Mouse (Mus musculus): ENCODE data around the gene Col23a1.

Gene Col23a1

GRCm38 (mm10) chr11:51377199-51377598, 87.5 kb downstream of the Col23a1 start:
- in situ Hi-C loops (cut with MboI, MseI), result no loop called here

- in situ Hi-C loops (cut with MboI, MseI), result no loop called here
Observed at GRCm38 (mm10) chr11:51388892-51389340, 99.2 kb downstream of the Col23a1 start.

GRCm38 (mm10) chr11:51389763-51390162, 100.0 kb downstream of the Col23a1 start:
- in situ Hi-C loops (cut with MboI, MseI), result no loop called here

- in situ Hi-C loops (cut with MboI, MseI), result no loop called here
Observed at GRCm38 (mm10) chr11:51390521-51390920, 100.8 kb downstream of the Col23a1 start.

GRCm38 (mm10) chr11:51391548-51391947, 101.8 kb downstream of the Col23a1 start:
- in situ Hi-C loops (cut with MboI, MseI), result no loop called here

GRCm38 (mm10) chr11:51394301-51394865, 104.7 kb downstream of the Col23a1 start:
- in situ Hi-C loops (cut with MboI, MseI), result no loop called here

GRCm38 (mm10) chr11:51396451-51396850, 106.7 kb downstream of the Col23a1 start:
- in situ Hi-C loops (cut with MboI, MseI), result no loop called here

GRCm38 (mm10) chr11:51398084-51398483, 108.4 kb downstream of the Col23a1 start:
- in situ Hi-C loops (cut with MboI, MseI), result no loop called here

- in situ Hi-C loops (cut with MboI, MseI), result no loop called here
Observed at GRCm38 (mm10) chr11:51400356-51400755, 110.6 kb downstream of the Col23a1 start.

- in situ Hi-C loops (cut with MboI, MseI), result no loop called here
Observed at GRCm38 (mm10) chr11:51401481-51402128, 111.9 kb downstream of the Col23a1 start.

- in situ Hi-C loops (cut with MboI, MseI), result no loop called here
Observed at GRCm38 (mm10) chr11:51403886-51404285, 114.2 kb downstream of the Col23a1 start.

GRCm38 (mm10) chr11:51404865-51405440, 115.2 kb downstream of the Col23a1 start:
- in situ Hi-C loops (cut with MboI, MseI), result no loop called here

- in situ Hi-C loops (cut with MboI, MseI), result no loop called here
Observed at GRCm38 (mm10) chr11:51406531-51406930, 116.8 kb downstream of the Col23a1 start.

GRCm38 (mm10) chr11:51407351-51407750, 117.6 kb downstream of the Col23a1 start:
- in situ Hi-C loops (cut with MboI, MseI), result no loop called here

GRCm38 (mm10) chr11:51410771-51411170, 121.1 kb downstream of the Col23a1 start:
- in situ Hi-C loops (cut with MboI, MseI), result no loop called here

GRCm38 (mm10) chr11:51414520-51414919, 124.8 kb downstream of the Col23a1 start:
- in situ Hi-C loops (cut with MboI, MseI), result no loop called here

- in situ Hi-C loops (cut with MboI, MseI), result no loop called here
Observed at GRCm38 (mm10) chr11:51415049-51415688, 125.4 kb downstream of the Col23a1 start.

- in situ Hi-C loops (cut with MboI, MseI), result no loop called here
Observed at GRCm38 (mm10) chr11:51418807-51419206, 129.1 kb downstream of the Col23a1 start.

- in situ Hi-C loops (cut with MboI, MseI), result no loop called here
Observed at GRCm38 (mm10) chr11:51421878-51422277, 132.2 kb downstream of the Col23a1 start.

- in situ Hi-C loops (cut with MboI, MseI), result no loop called here
Observed at GRCm38 (mm10) chr11:51422713-51423112, 133.0 kb downstream of the Col23a1 start.

GRCm38 (mm10) chr11:51426155-51426554, 136.4 kb downstream of the Col23a1 start:
- in situ Hi-C loops (cut with MboI, MseI), result no loop called here

GRCm38 (mm10) chr11:51429428-51430179, 139.9 kb downstream of the Col23a1 start:
- in situ Hi-C loops (cut with MboI, MseI), result no loop called here

All from T-helper 1 cell (primary cell).